Mouse (Mus musculus) lung, adult 2 months (tissue): ENCODE results near the gene P4ha1.

Experiments
- CTCF ChIP-seq: fragments of 200-500 bp; IDR thresholded peaks from 2 replicates; pipeline ENCODE4 v1.5.1; 2011; ENCODE audit warnings: mild to moderate bottlenecking, low read length, control low read depth; ENCODE audit not compliant: insufficient read depth
- POLR2A ChIP-seq: fragments of 200-500 bp; IDR thresholded peaks from 2 replicates; pipeline ENCODE4 v1.6.1; 2011; ENCODE audit warnings: low read depth, mild to moderate bottlenecking, control low read depth, low read length, borderline replicate concordance; ENCODE audit errors: extremely low read depth

DNA sequence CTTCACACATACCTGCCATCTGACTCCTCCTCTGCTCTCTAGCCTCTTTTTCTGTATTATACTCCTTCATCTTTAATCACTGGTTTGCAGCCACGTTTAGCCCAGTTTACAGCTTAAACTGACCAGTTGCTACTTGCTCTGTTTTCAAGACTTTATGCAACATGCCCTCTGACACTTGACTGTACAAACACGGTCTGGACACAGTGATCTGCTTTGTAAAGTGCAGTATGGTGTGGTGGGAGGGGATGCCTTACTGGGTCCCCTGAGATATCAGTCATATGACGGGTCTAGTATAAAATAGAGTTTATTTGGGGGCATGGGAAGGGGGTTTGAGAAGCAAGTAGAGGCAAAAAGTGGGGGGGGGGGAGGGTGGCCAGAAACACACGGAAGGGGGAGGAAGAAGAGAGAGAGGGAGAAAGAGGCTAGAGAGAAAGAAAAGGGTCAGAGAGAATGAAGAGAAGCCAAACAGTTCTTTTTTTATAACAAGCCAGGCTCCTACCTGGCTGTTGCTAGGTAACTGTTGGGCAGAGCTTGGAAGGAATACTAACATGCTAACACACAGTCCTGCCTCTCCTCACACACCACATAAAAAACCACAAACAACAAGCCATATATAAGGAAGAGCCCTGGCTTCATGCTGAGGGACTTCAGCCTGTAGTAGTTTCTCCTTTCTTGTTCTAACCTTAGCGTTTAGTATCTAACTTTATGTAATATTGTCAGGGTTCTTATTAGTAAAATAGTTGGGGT is 45.2 kb upstream of the P4ha1 start:
- TF ChIP-seq CTCF (no peak), POLR2A (no peak)
